Mouse (Mus musculus): ENCODE results near the gene Col15a1.

DNA sequence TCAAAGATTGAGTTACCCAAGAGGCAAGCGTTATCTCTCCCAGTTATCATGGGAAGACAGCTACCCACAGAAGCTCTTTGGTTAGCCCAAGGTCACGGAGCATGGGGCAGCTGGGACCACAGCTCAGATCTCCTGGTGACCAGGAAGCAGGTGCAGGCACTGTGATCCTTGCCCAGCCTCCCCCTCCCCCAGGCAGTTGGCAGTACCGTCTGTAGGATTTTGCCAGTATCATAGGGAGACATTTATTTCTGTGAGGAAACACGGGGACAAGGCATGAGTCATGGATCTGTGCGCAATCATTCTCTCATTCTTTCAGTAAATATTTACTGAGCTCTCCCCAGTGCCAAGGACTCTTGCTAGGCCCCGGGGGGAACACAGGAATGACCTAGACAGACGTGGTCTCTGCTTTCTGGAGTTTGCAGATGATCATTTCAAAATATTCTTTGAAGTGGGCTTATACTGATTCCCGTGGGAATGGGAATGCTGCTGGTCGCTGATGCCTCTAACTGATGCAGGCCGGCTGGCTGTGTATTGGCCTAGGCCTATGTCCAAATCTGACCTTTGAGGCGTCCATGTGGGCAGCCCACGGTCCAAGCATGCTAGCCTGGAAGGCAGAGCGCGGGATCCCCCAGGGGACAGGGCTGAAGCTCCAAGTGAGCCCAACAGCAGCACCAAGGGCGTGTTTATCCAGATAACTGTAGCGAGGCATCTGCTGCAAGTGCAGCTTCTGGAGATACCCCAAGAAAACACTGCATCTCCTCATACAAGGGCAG, 86.0 kb downstream of the Col15a1 start:
- TF ChIP-seq MAFK (IDR thresholded peaks at IDR 0.05; ENCODE audit: insufficient read depth, low read depth, low read length) (no peak), ZNF384 (IDR thresholded peaks at IDR 0.05; ENCODE audit: low read depth, low read length) (no peak)

All from ES-E14 (cell line).